Mouse (Mus musculus) urinary bladder, postnatal 10 days (tissue): ENCODE measurements at regions not wholly inside any gene's neighbourhood (a gene's known extent, or its start where the extent isn't known, plus 50 kb on each side); places are given as distances from the start of the nearest gene placed in this dataset.
"Not testable (repeated sequence)": the region's sequence is repeated elsewhere in the genome, so short reads cannot be mapped to it uniquely, and the experiment has no call there.

Experiments used
- DNase-seq: peaks from one replicate; pipeline ENCODE4 v3.0.0; 2022; ENCODE audit warnings: low spot score

DNA sequence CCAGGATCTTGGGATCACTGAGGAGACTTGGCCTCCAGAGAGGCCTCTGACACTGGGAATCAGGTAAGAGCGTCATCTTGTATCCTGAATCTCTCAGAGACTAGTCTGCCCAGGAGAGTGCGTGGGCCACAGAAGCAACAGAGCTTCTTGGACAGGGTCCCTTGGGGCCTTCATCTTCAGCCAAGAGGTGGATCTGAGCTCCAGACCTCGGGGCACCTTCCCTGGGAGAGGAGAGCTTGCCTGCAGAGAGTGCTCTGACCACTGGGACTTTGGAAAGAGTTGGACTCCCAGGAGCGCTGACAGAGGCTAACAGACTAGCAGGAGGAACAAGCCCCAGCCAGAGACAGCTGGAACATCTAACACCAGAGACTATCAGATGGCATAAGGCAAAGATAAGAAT, 73.9 kb upstream of the Gm15319 start:
- peak; percentile 55 for DNase-seq

DNA sequence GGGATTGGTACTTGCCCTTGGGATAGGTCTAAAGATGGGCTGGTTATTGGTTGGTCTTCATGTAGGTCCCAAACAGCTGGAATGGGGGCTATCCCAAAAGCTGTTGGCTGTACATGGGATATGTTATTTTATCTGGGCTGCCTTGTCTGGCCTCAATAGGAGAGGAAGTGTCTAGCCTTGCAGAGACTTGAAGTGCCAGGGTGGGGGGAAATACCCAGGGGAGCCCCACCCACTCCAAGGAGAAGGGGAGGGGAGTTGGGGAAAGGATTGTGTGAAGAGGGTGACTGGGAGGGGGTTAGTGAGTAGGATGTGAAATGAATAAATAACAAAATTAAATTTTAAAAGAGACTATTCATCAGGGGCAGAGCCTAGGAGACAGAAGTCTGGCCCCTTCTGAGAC, 70.2 kb upstream of the Gm15319 start:
- DNase-seq, result peak; percentile 26

- DNase-seq, result not testable (repeated sequence)
These were observed 66.5 kb upstream of the Gm15319 start for GRCm38 (mm10) chr8:20429469-20429868.

DNA sequence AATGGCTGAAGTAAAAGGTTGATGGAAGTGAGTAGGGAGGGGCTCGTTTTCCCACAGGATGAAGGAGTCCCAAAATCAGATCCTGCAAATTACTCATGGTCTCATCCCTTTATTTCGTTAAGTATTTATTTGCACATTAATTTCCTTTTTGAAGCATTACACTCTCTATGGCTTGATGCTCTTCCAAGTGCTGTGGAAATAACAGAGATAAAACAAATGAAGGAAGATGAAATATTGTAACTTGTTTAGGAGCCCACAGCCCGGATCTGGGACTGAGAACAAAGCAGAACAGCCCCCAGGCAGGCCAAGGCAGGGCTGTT, 61.9 kb upstream of the Gm15319 start:
- DNase-seq, result not testable (repeated sequence)

GRCm38 (mm10) chr8:20424104-20424902, 61.3 kb upstream of the Gm15319 start:
- peak; percentile 100 for DNase-seq

GRCm38 (mm10) chr8:20420807-20421206, 57.8 kb upstream of the Gm15319 start:
- DNase-seq, result not testable (repeated sequence)
